Mouse (Mus musculus) megakaryocyte, embryonic 14.5 days (primary cell): Measurements from ENCODE around the gene Ifna5.

ENCODE experiments used
- FLI1 ChIP-seq: IDR thresholded peaks from 2 replicates; pipeline ENCODE4 v1.6.1; 2012; ENCODE audit warnings: low read length, inconsistent platforms, mixed read lengths
- GATA1 ChIP-seq: IDR thresholded peaks from 3 replicates; pipeline ENCODE4 v1.6.1; 2012; ENCODE audit warnings: mixed read lengths, low read length, inconsistent platforms, borderline replicate concordance

DNA sequence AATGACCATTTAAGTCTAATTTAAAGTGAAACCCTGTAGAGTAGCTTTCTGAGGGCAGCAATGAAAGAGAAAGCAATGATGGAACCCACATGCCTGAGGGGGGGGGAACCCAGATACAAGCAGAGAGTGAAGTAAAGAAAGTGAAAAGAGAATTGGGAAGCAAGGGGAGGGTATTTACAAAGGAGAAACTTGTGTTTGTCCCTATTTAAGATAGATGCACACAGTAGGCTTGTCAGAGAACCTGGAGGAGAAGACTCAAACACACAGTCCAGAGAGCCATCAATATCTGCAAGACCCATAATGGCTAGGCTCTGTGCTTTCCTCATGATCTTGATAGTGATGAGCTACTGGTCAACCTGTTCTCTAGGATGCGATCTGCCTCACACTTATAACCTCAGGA, 15.7 kb upstream of the Ifna5 start, which contains the start of gene Ifna11:
- no peak for TF ChIP-seq GATA1
- no peak for TF ChIP-seq FLI1
